Mouse (Mus musculus) midbrain, embryonic 12.5 days (tissue): ENCODE data around the gene Six1. TPM values are rescaled to one million over a fixed set of nuclear protein-coding genes. Genes with fewer than 3 reads are reported as not detected.
A peak's percentile ranks its signal among the peaks of the same experiment; 100 is the strongest.

Experiments used
- ATAC-seq: fragments of 200-750 bp; cut with Nextera tagmentation; 2 replicates; pipeline ENCODE4 v1.8.0; 2017; ENCODE audit warnings: low read depth, moderate TSS enrichment, moderate library complexity; ENCODE audit not compliant: low FRiP score
- H3K27ac ChIP-seq: fragments of 300-500 bp; sonication (generic); replicated peaks from 2 replicates; pipeline ENCODE4 v1.5.1; 2016; ENCODE audit warnings: mild to moderate bottlenecking
- H3K27me3 ChIP-seq: fragments of 300-500 bp; sonication (generic); 2 replicates; pipeline ENCODE4 v1.6.1; 2016; ENCODE audit warnings: mild to moderate bottlenecking
- H3K36me3 ChIP-seq: fragments of 300-500 bp; sonication (generic); 2 replicates; pipeline ENCODE4 v1.6.1; 2016
- H3K4me1 ChIP-seq: fragments of 300-500 bp; sonication (generic); 2 replicates; pipeline ENCODE4 v1.6.1; 2016
- H3K4me2 ChIP-seq: fragments of 300-500 bp; sonication (generic); replicated peaks from 2 replicates; pipeline ENCODE4 v1.6.1; 2016; ENCODE audit warnings: mild to moderate bottlenecking, moderate library complexity
- H3K4me3 ChIP-seq: fragments of 300-500 bp; sonication (generic); 2 replicates; pipeline ENCODE4 v1.5.1; 2016; ENCODE audit warnings: mild to moderate bottlenecking
- H3K9ac ChIP-seq: fragments of 300-500 bp; sonication (generic); replicated peaks from 2 replicates; pipeline ENCODE4 v1.6.1; 2016; ENCODE audit warnings: mild to moderate bottlenecking, moderate library complexity
- H3K9me3 ChIP-seq: fragments of 300-500 bp; sonication (generic); 2 replicates; pipeline ENCODE4 v1.6.1; 2016; ENCODE audit warnings: mild to moderate bottlenecking
- WGBS: fragments of 180-500 bp; shearing (Covaris S2); methylation state at CpG from one replicate; pipeline ENCODE4 v1.1.7; 2016; 5-methylcytosine and 5-hydroxymethylcytosine counted together
- polyA plus RNA-seq: library from polyadenylated mRNA; unstranded; fragments of >200 nt; fragmentation: Nextera tagmentation; extraction: Ambion mirVana; gene quantifications from 2 replicates; pipeline ENCODE4 v1.2.1, GENCODE M21; 2016

Six1 gene
- polyA plus RNA-seq, 1 experiment from 2014 or later, result 13.6 TPM

GRCm38 (mm10) chr12:73060805-73061410, 7.2 kb upstream of the Six1 start:
- H3K36me3 ChIP-seq, result no peaks in the 10 kb centered on the region
- WGBS, result 67% methylated on average over 9 of the region's 9 CpGs

GRCm38 (mm10) chr12:73057492-73057891, 3.8 kb upstream of the Six1 start:
- no peak overlapping the region for H3K27ac ChIP-seq
- no peak overlapping the region for H3K9ac ChIP-seq
- H3K4me2 ChIP-seq, result no peak overlapping the region
- 90% methylated on average over 6 of the region's 6 CpGs for WGBS
- peaks cover 17% of the 10 kb centered on the region for H3K4me1 ChIP-seq
- peaks cover 65% of the 10 kb centered on the region for H3K27me3 ChIP-seq
- no peak overlapping the region for H3K4me3 ChIP-seq
- H3K36me3 ChIP-seq, result no peaks in the 10 kb centered on the region
- H3K9me3 ChIP-seq, result no peaks in the 10 kb centered on the region
- ATAC-seq, result no peak

More at GRCm38 (mm10) chr12:73060805-73061410, 7.2 kb upstream of the Six1 start:
- H3K9ac ChIP-seq, result no peak overlapping the region
- no peak overlapping the region for H3K4me2 ChIP-seq
- no peaks in the 10 kb centered on the region for H3K9me3 ChIP-seq
- H3K27me3 ChIP-seq, result peaks cover 30% of the 10 kb centered on the region
- no peak for ATAC-seq
- H3K27ac ChIP-seq, result no peak overlapping the region
- no peak overlapping the region for H3K4me3 ChIP-seq
- no peaks in the 10 kb centered on the region for H3K4me1 ChIP-seq

- no peak overlapping the region for H3K27ac ChIP-seq
- peaks cover 82% of the 10 kb centered on the region for H3K27me3 ChIP-seq
- H3K9ac ChIP-seq, result no peak overlapping the region
- WGBS, result 9% methylated on average over 5 of the region's 5 CpGs
- ATAC-seq, result no peak
- no peaks in the 10 kb centered on the region for H3K9me3 ChIP-seq
- no peak overlapping the region for H3K4me2 ChIP-seq
- no peaks in the 10 kb centered on the region for H3K36me3 ChIP-seq
- peaks cover 17% of the 10 kb centered on the region for H3K4me1 ChIP-seq
- H3K4me3 ChIP-seq, result no peak overlapping the region
Measured at GRCm38 (mm10) chr12:73055451-73055850, 1.8 kb upstream of the Six1 start.

- 10% methylated on average over 15 of the region's 15 CpGs for WGBS
- no peak overlapping the region for H3K4me3 ChIP-seq
- no peak overlapping the region for H3K27ac ChIP-seq
- ATAC-seq, result no peak
- no peaks in the 10 kb centered on the region for H3K9me3 ChIP-seq
- H3K9ac ChIP-seq, result no peak overlapping the region
- H3K36me3 ChIP-seq, result no peaks in the 10 kb centered on the region
- H3K27me3 ChIP-seq, result peaks cover 86% of the 10 kb centered on the region
- H3K4me1 ChIP-seq, result peaks cover 17% of the 10 kb centered on the region
- no peak overlapping the region for H3K4me2 ChIP-seq
Measured at GRCm38 (mm10) chr12:73054576-73055185, 994 bp upstream of the Six1 start.

- Histone ChIP-seq H3K27ac (no peak overlapping the region), H3K9ac (0 out of 2 replicates have a peak overlapping the region, but pooled peaks have one; percentile 12), H3K4me3 (peak overlapping the region; percentile 42), H3K4me2 (peak overlapping the region; percentile 67), H3K9me3 (no peaks in the 10 kb centered on the region), H3K36me3 (no peaks in the 10 kb centered on the region), H3K4me1 (peaks cover 17% of the 10 kb centered on the region), H3K27me3 (peaks cover 95% of the 10 kb centered on the region)
- WGBS, result under 1% methylated on average over 34 of the region's 34 CpGs
- no peak for ATAC-seq
Measured at GRCm38 (mm10) chr12:73052651-73053591, 766 bp downstream of the Six1 start.

- ATAC-seq, result no peak
- H3K36me3 ChIP-seq, result no peaks in the 10 kb centered on the region
- no peaks in the 10 kb centered on the region for H3K9me3 ChIP-seq
- 1% methylated on average over 19 of the region's 19 CpGs for WGBS
- no peak overlapping the region for H3K27ac ChIP-seq
- H3K27me3 ChIP-seq, result peaks cover 96% of the 10 kb centered on the region
- no peak overlapping the region for H3K9ac ChIP-seq
- no peak overlapping the region for H3K4me3 ChIP-seq
- peaks cover 17% of the 10 kb centered on the region for H3K4me1 ChIP-seq
- no peak overlapping the region for H3K4me2 ChIP-seq
Measured at GRCm38 (mm10) chr12:73052036-73052650, 1.5 kb downstream of the Six1 start.

- Histone ChIP-seq H3K4me2 (no peak overlapping the region), H3K27me3 (peaks cover 97% of the 10 kb centered on the region), H3K4me3 (no peak overlapping the region), H3K27ac (no peak overlapping the region), H3K4me1 (peaks cover 25% of the 10 kb centered on the region), H3K9ac (no peak overlapping the region), H3K9me3 (no peaks in the 10 kb centered on the region), H3K36me3 (no peaks in the 10 kb centered on the region)
- no peak for ATAC-seq
- under 1% methylated on average over 15 of the region's 15 CpGs for WGBS
Measured at GRCm38 (mm10) chr12:73050811-73051580, 2.7 kb downstream of the Six1 start.

GRCm38 (mm10) chr12:73050305-73050704, 3.4 kb downstream of the Six1 start:
- H3K9ac ChIP-seq, result no peak overlapping the region
- peaks cover 32% of the 10 kb centered on the region for H3K4me1 ChIP-seq
- H3K27ac ChIP-seq, result no peak overlapping the region
- no peak for ATAC-seq
- H3K4me3 ChIP-seq, result no peak overlapping the region
- no peaks in the 10 kb centered on the region for H3K36me3 ChIP-seq
- WGBS, result under 1% methylated on average over 13 of the region's 13 CpGs
- H3K27me3 ChIP-seq, result peaks cover 97% of the 10 kb centered on the region
- no peak overlapping the region for H3K4me2 ChIP-seq
- no peaks in the 10 kb centered on the region for H3K9me3 ChIP-seq

GRCm38 (mm10) chr12:73049520-73050225, 4.0 kb downstream of the Six1 start:
- H3K9me3 ChIP-seq, result no peaks in the 10 kb centered on the region
- no peaks in the 10 kb centered on the region for H3K36me3 ChIP-seq
- no peak overlapping the region for H3K27ac ChIP-seq
- no peak overlapping the region for H3K9ac ChIP-seq
- peaks cover 97% of the 10 kb centered on the region for H3K27me3 ChIP-seq
- H3K4me3 ChIP-seq, result no peak overlapping the region
- peaks cover 38% of the 10 kb centered on the region for H3K4me1 ChIP-seq
- ATAC-seq, result no peak
- 2% methylated on average over 19 of the region's 19 CpGs for WGBS
- H3K4me2 ChIP-seq, result no peak overlapping the region

GRCm38 (mm10) chr12:73048537-73048936, 5.2 kb downstream of the Six1 start:
- Histone ChIP-seq H3K4me1 (peaks cover 34% of the 10 kb centered on the region), H3K36me3 (no peaks in the 10 kb centered on the region), H3K4me3 (no peak overlapping the region), H3K27ac (no peak overlapping the region), H3K9ac (no peak overlapping the region), H3K9me3 (no peaks in the 10 kb centered on the region), H3K27me3 (peaks cover 97% of the 10 kb centered on the region), H3K4me2 (no peak overlapping the region)
- WGBS, result 2% methylated on average over 3 of the region's 3 CpGs
- no peak for ATAC-seq

- Histone ChIP-seq H3K36me3 (no peaks in the 10 kb centered on the region), H3K4me2 (no peak overlapping the region), H3K27ac (no peak overlapping the region), H3K9me3 (no peaks in the 10 kb centered on the region), H3K27me3 (peaks cover 93% of the 10 kb centered on the region), H3K9ac (no peak overlapping the region), H3K4me1 (peaks cover 24% of the 10 kb centered on the region), H3K4me3 (no peak overlapping the region)
- no peak for ATAC-seq
- WGBS, result 5% methylated on average over 2 of the region's 2 CpGs
Measured at GRCm38 (mm10) chr12:73047576-73047975, 6.1 kb downstream of the Six1 start.
